Mouse (Mus musculus) C2C12 (cell line): ENCODE data around the gene Ttll5.

Experiments used
- CEBPB ChIP-seq: IDR thresholded peaks from one replicate; pipeline ENCODE4 v1.6.1; 2011; ENCODE audit warnings: low read depth, mild to moderate bottlenecking, control low read depth, moderate library complexity
- CTCF ChIP-seq: IDR thresholded peaks from one replicate; pipeline ENCODE4 v1.5.1; 2011; ENCODE audit not compliant: control insufficient read depth, insufficient read depth, insufficient read length
- MAX ChIP-seq: IDR thresholded peaks from one replicate; pipeline ENCODE4 v1.6.1; 2011; ENCODE audit warnings: mild to moderate bottlenecking, control low read depth
- USF1 ChIP-seq: IDR thresholded peaks from one replicate; pipeline ENCODE4 v1.6.1; 2011; ENCODE audit warnings: low read depth, mild to moderate bottlenecking, control low read depth, moderate library complexity

- no peak for TF ChIP-seq CTCF
- TF ChIP-seq USF1: no peak
- TF ChIP-seq MAX: no peak
- no peak for TF ChIP-seq CEBPB
Observed at GRCm38 (mm10) chr12:85825822-85826221, 1.4 kb downstream of the Ttll5 start.
